Mouse (Mus musculus) embryonic facial prominence, embryonic 12.5 days (tissue): Measurements from ENCODE around the gene Clrn3. TPM values are rescaled to one million over a fixed set of nuclear protein-coding genes. Genes with fewer than 3 reads are reported as not detected.

Experiments
- ATAC-seq: fragments of 200-750 bp; cut with Nextera tagmentation; 2 replicates; pipeline ENCODE4 v1.8.0; 2017; ENCODE audit not compliant: insufficient number of reproducible peaks, insufficient read depth, low FRiP score, low TSS enrichment
- H3K27ac ChIP-seq: fragments of 300-500 bp; sonication (generic); 2 replicates; pipeline ENCODE4 v1.5.1; 2016; ENCODE audit warnings: mild to moderate bottlenecking
- H3K27me3 ChIP-seq: fragments of 300-500 bp; sonication (generic); 2 replicates; pipeline ENCODE4 v1.6.1; 2016; ENCODE audit warnings: mild to moderate bottlenecking, moderate library complexity
- H3K36me3 ChIP-seq: fragments of 300-500 bp; sonication (generic); 2 replicates; pipeline ENCODE4 v1.6.1; 2016; ENCODE audit warnings: mild to moderate bottlenecking
- H3K4me1 ChIP-seq: fragments of 300-500 bp; sonication (generic); 2 replicates; pipeline ENCODE4 v1.6.1; 2016
- H3K4me2 ChIP-seq: fragments of 300-500 bp; sonication (generic); replicated peaks from 2 replicates; pipeline ENCODE4 v1.6.1; 2016; ENCODE audit warnings: mild to moderate bottlenecking, moderate library complexity
- H3K4me3 ChIP-seq: fragments of 300-500 bp; sonication (generic); 2 replicates; pipeline ENCODE4 v1.5.1; 2016; ENCODE audit warnings: mild to moderate bottlenecking
- H3K9ac ChIP-seq: fragments of 300-500 bp; sonication (generic); 2 replicates; pipeline ENCODE4 v1.6.1; 2016; ENCODE audit warnings: mild to moderate bottlenecking, moderate library complexity
- H3K9me3 ChIP-seq: fragments of 300-500 bp; sonication (generic); 2 replicates; pipeline ENCODE4 v1.6.1; 2016; ENCODE audit warnings: mild to moderate bottlenecking, moderate library complexity
- WGBS: fragments of 180-500 bp; shearing (Covaris S2); methylation state at CpG from one replicate; pipeline ENCODE4 v1.1.7; 2016; 5-methylcytosine and 5-hydroxymethylcytosine counted together
- polyA plus RNA-seq: library from polyadenylated mRNA; unstranded; fragments of >200 nt; fragmentation: Nextera tagmentation; extraction: Ambion mirVana; gene quantifications from 2 replicates; pipeline ENCODE4 v1.2.1, GENCODE M21; 2016

Gene Clrn3
- polyA plus RNA-seq, 1 experiment from 2014 or later: not detected

- no peaks in the 10 kb centered on the region for H3K27me3 ChIP-seq
- no peak overlapping the region for H3K27ac ChIP-seq
- H3K4me3 ChIP-seq: no peak overlapping the region
- no peak overlapping the region for H3K4me2 ChIP-seq
- H3K36me3 ChIP-seq: no peaks in the 10 kb centered on the region
- peaks cover 9% of the 10 kb centered on the region for H3K4me1 ChIP-seq
- H3K9me3 ChIP-seq: no peaks in the 10 kb centered on the region
- H3K9ac ChIP-seq: no peak overlapping the region
- ATAC-seq: no peak
- WGBS: 78% methylated on average over 3 of the region's 3 CpGs
These were observed 25.1 kb upstream of the Clrn3 start for GRCm38 (mm10) chr7:135553550-135553949.

GRCm38 (mm10) chr7:135551547-135551946 lies 23.1 kb upstream of the Clrn3 start:
- Histone ChIP-seq H3K4me1 (peaks cover 9% of the 10 kb centered on the region), H3K9me3 (no peaks in the 10 kb centered on the region), H3K9ac (no peak overlapping the region), H3K4me3 (no peak overlapping the region), H3K36me3 (no peaks in the 10 kb centered on the region), H3K27ac (no peak overlapping the region), H3K27me3 (no peaks in the 10 kb centered on the region), H3K4me2 (no peak overlapping the region)
- 50% methylated on average over 1 of the region's 1 CpGs for WGBS
- ATAC-seq: no peak

- Histone ChIP-seq H3K9ac (no peak overlapping the region), H3K4me1 (peaks cover 13% of the 10 kb centered on the region), H3K27me3 (no peaks in the 10 kb centered on the region), H3K36me3 (no peaks in the 10 kb centered on the region), H3K4me2 (no peak overlapping the region), H3K9me3 (no peaks in the 10 kb centered on the region), H3K27ac (no peak overlapping the region), H3K4me3 (no peak overlapping the region)
- 64% methylated on average over 6 of the region's 6 CpGs for WGBS
- ATAC-seq: no peak
These were observed 20.0 kb upstream of the Clrn3 start for GRCm38 (mm10) chr7:135548434-135548833.

- H3K4me1 ChIP-seq: peaks cover 13% of the 10 kb centered on the region
- H3K27me3 ChIP-seq: no peaks in the 10 kb centered on the region
- no peak for ATAC-seq
- no peak overlapping the region for H3K4me2 ChIP-seq
- no peak overlapping the region for H3K4me3 ChIP-seq
- H3K36me3 ChIP-seq: no peaks in the 10 kb centered on the region
- H3K27ac ChIP-seq: no peak overlapping the region
- H3K9ac ChIP-seq: no peak overlapping the region
- no peaks in the 10 kb centered on the region for H3K9me3 ChIP-seq
- 54% methylated on average over 5 of the region's 5 CpGs for WGBS
These were observed 18.1 kb upstream of the Clrn3 start for GRCm38 (mm10) chr7:135546530-135546929.

GRCm38 (mm10) chr7:135545957-135546356 lies 17.5 kb upstream of the Clrn3 start:
- H3K9me3 ChIP-seq: no peaks in the 10 kb centered on the region
- H3K27ac ChIP-seq: no peak overlapping the region
- 60% methylated on average over 7 of the region's 7 CpGs for WGBS
- H3K36me3 ChIP-seq: no peaks in the 10 kb centered on the region
- H3K4me3 ChIP-seq: no peak overlapping the region
- peaks cover 10% of the 10 kb centered on the region for H3K4me1 ChIP-seq
- no peak overlapping the region for H3K9ac ChIP-seq
- no peak overlapping the region for H3K4me2 ChIP-seq
- no peak for ATAC-seq
- H3K27me3 ChIP-seq: no peaks in the 10 kb centered on the region

GRCm38 (mm10) chr7:135544321-135544720 lies 15.9 kb upstream of the Clrn3 start:
- H3K36me3 ChIP-seq: no peaks in the 10 kb centered on the region
- H3K9me3 ChIP-seq: no peaks in the 10 kb centered on the region
- H3K4me1 ChIP-seq: peaks cover 3% of the 10 kb centered on the region; the same call in 1 of the 2 replicates
- H3K27me3 ChIP-seq: 0 out of 2 replicates have a peak, but pooled peaks cover 8% of the 10 kb centered on the region
- 93% methylated on average over 6 of the region's 6 CpGs for WGBS
- no peak overlapping the region for H3K27ac ChIP-seq
- no peak overlapping the region for H3K9ac ChIP-seq
- H3K4me2 ChIP-seq: no peak overlapping the region
- H3K4me3 ChIP-seq: no peak overlapping the region
- no peak for ATAC-seq

- Histone ChIP-seq H3K4me3 (no peak overlapping the region), H3K4me2 (no peak overlapping the region), H3K9ac (no peak overlapping the region), H3K36me3 (no peaks in the 10 kb centered on the region), H3K9me3 (no peaks in the 10 kb centered on the region), H3K27ac (no peak overlapping the region), H3K27me3 (peaks cover 17% of the 10 kb centered on the region), H3K4me1 (peaks cover 9% of the 10 kb centered on the region; the same call in 1 of the 2 replicates)
- no peak for ATAC-seq
- 26% methylated on average over 2 of the region's 3 CpGs for WGBS
These were observed 14.6 kb upstream of the Clrn3 start for GRCm38 (mm10) chr7:135543033-135543432.

GRCm38 (mm10) chr7:135542235-135542634 lies 13.8 kb upstream of the Clrn3 start:
- Histone ChIP-seq H3K4me3 (no peak overlapping the region), H3K27me3 (peaks cover 21% of the 10 kb centered on the region), H3K9me3 (no peaks in the 10 kb centered on the region), H3K4me2 (no peak overlapping the region), H3K27ac (no peak overlapping the region), H3K4me1 (peaks cover 9% of the 10 kb centered on the region; the same call in 1 of the 2 replicates), H3K36me3 (no peaks in the 10 kb centered on the region), H3K9ac (no peak overlapping the region)
- 61% methylated on average over 3 of the region's 3 CpGs for WGBS
- no peak for ATAC-seq

GRCm38 (mm10) chr7:135539429-135539828 lies 11.0 kb upstream of the Clrn3 start:
- Histone ChIP-seq H3K4me2 (no peak overlapping the region), H3K36me3 (no peaks in the 10 kb centered on the region), H3K27ac (no peak overlapping the region), H3K4me1 (0 out of 2 replicates have a peak, but pooled peaks cover 6% of the 10 kb centered on the region), H3K9ac (no peak overlapping the region), H3K4me3 (no peak overlapping the region), H3K27me3 (peaks cover 21% of the 10 kb centered on the region), H3K9me3 (no peaks in the 10 kb centered on the region)
- no peak for ATAC-seq
- WGBS: 77% methylated on average over 2 of the region's 2 CpGs

- 1% methylated on average over 71 of the region's 71 CpGs for WGBS
- Histone ChIP-seq H3K27me3 (peaks cover 21% of the 10 kb centered on the region), H3K4me3 (peak overlapping the region; percentile 60), H3K27ac (no peak overlapping the region), H3K9ac (peak overlapping the region; percentile 63), H3K4me2 (peak overlapping the region; percentile 96), H3K4me1 (0 out of 2 replicates have a peak, but pooled peaks cover 6% of the 10 kb centered on the region), H3K9me3 (no peaks in the 10 kb centered on the region), H3K36me3 (no peaks in the 10 kb centered on the region)
- peak; percentile 65; the same call in 1 of the 2 replicates for ATAC-seq
These were observed 9.7 kb upstream of the Clrn3 start for GRCm38 (mm10) chr7:135537948-135538741.

- Histone ChIP-seq H3K9me3 (no peaks in the 10 kb centered on the region), H3K4me1 (0 out of 2 replicates have a peak, but pooled peaks cover 6% of the 10 kb centered on the region), H3K4me3 (peak within 1 kb of the TSS; percentile 60), H3K9ac (peak within 1 kb of the TSS; percentile 63), H3K4me2 (peak within 1 kb of the TSS; percentile 96), H3K27ac (no peak within 1 kb of the TSS), H3K27me3 (peaks cover 21% of the 10 kb centered on the region), H3K36me3 (no peaks in the 10 kb centered on the region)
- ATAC-seq: peak; percentile 89
- WGBS: 3% methylated on average over 28 of the region's 28 CpGs
These were observed 9.0 kb upstream of the Clrn3 start, which contains the start of gene Ptpre for GRCm38 (mm10) chr7:135537341-135537901. Gene Ptpre, plus strand, starts transcription at chr7:135537481.

GRCm38 (mm10) chr7:135535908-135536307 lies 7.5 kb upstream of the Clrn3 start:
- Histone ChIP-seq H3K4me3 (no peak overlapping the region), H3K36me3 (no peaks in the 10 kb centered on the region), H3K9ac (no peak overlapping the region), H3K4me1 (0 out of 2 replicates have a peak, but pooled peaks cover 6% of the 10 kb centered on the region), H3K9me3 (no peaks in the 10 kb centered on the region), H3K4me2 (no peak overlapping the region), H3K27me3 (peaks cover 21% of the 10 kb centered on the region), H3K27ac (no peak overlapping the region)
- WGBS: 76% methylated on average over 3 of the region's 3 CpGs
- ATAC-seq: no peak
